Mouse (Mus musculus) liver, embryonic 13.5 days (tissue): ENCODE data around the gene Zfp433. TPM values are rescaled to one million over a fixed set of nuclear protein-coding genes. Genes with fewer than 3 reads are reported as not detected.
"Not testable (repeated sequence)": the region's sequence is repeated elsewhere in the genome, so short reads cannot be mapped to it uniquely, and the experiment has no call there.

ENCODE experiments used
- ATAC-seq: fragments of 200-750 bp; cut with Nextera tagmentation; 2 replicates; pipeline ENCODE4 v1.8.0; 2017; ENCODE audit warnings: low read depth, mild to moderate bottlenecking, moderate number of reproducible peaks, moderate library complexity
- DNase-seq: peaks from one replicate; pipeline ENCODE4 v3.0.0; 2022
- H3K27ac ChIP-seq: fragments of 300-500 bp; sonication (generic); 2 replicates; pipeline ENCODE4 v1.5.1; 2015; ENCODE audit warnings: moderate library complexity, mild to moderate bottlenecking, inconsistent platforms
- H3K27me3 ChIP-seq: fragments of 300-500 bp; sonication (generic); 2 replicates; pipeline ENCODE4 v1.6.1; 2015; ENCODE audit warnings: mild to moderate bottlenecking, inconsistent platforms
- H3K36me3 ChIP-seq: fragments of 300-500 bp; sonication (generic); 2 replicates; pipeline ENCODE4 v1.6.1; 2015; ENCODE audit warnings: mild to moderate bottlenecking, inconsistent platforms
- H3K4me1 ChIP-seq: fragments of 300-500 bp; sonication (generic); replicated peaks from 2 replicates; pipeline ENCODE4 v1.6.1; 2015; ENCODE audit warnings: inconsistent platforms
- H3K4me2 ChIP-seq: fragments of 300-500 bp; sonication (generic); 2 replicates; pipeline ENCODE4 v1.6.1; 2015; ENCODE audit warnings: inconsistent platforms, mild to moderate bottlenecking, moderate library complexity
- H3K4me3 ChIP-seq: fragments of 300-500 bp; sonication (generic); replicated peaks from 2 replicates; pipeline ENCODE4 v1.5.1; 2015; ENCODE audit warnings: mild to moderate bottlenecking, inconsistent platforms
- H3K9ac ChIP-seq: fragments of 300-500 bp; sonication (generic); 2 replicates; pipeline ENCODE4 v1.6.1; 2015; ENCODE audit warnings: mild to moderate bottlenecking, inconsistent platforms
- H3K9me3 ChIP-seq: fragments of 300-500 bp; sonication (generic); replicated peaks from 2 replicates; pipeline ENCODE4 v1.6.1; 2016; ENCODE audit warnings: inconsistent platforms
- WGBS: fragments of 180-500 bp; shearing (Covaris S2); methylation state at CpG from one replicate; pipeline ENCODE4 v1.1.7; 2015; ENCODE audit not compliant: insufficient replicate concordance; 5-methylcytosine and 5-hydroxymethylcytosine counted together
- polyA plus RNA-seq: library from polyadenylated mRNA; unstranded; fragments of >200 nt; fragmentation: Nextera tagmentation; extraction: Ambion mirVana; gene quantifications from 2 replicates; pipeline ENCODE4 v1.2.1, GENCODE M21; 2015

Gene Zfp433
- 4.8 and 5.7 TPM in 2 replicates for polyA plus RNA-seq

GRCm38 (mm10) chr10:81704531-81705301, at the start of gene Zfp433:
Gene Zfp433, plus strand, starts transcription at chr10:81704825.
- not testable (repeated sequence) for H3K4me3 ChIP-seq, H3K9ac ChIP-seq, H3K4me1 ChIP-seq, DNase-seq, H3K27me3 ChIP-seq, H3K36me3 ChIP-seq, H3K27ac ChIP-seq, H3K4me2 ChIP-seq, H3K9me3 ChIP-seq
- WGBS, result no CpG with 5 or more reads among the region's 46 CpGs
- peak; percentile 100 for ATAC-seq

DNA sequence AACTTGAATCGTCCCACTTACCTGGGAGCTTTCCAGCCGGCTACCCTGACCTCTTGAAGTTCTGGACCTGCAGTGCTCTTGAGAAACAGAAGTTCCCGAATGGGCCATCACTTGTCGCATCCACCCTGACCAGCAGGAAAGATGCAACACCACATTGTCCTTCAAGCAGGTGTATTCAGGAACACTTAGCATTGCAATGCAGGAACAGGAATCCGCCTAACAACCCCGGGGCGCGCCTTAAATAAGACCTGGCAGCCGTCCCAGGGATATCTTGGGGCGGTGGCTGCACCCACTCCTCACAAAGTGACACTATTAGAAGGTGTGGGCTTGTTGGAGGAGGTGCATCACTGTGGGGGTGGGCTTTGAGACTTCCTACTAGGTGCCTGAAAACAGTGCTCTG, 49.4 kb upstream of the Zfp433 start:
- Histone ChIP-seq H3K4me2 (no peak overlapping the region), H3K27ac (no peak overlapping the region), H3K4me1 (peaks cover 9% of the 10 kb centered on the region), H3K36me3 (peaks cover 48% of the 10 kb centered on the region), H3K4me3 (no peak overlapping the region), H3K9me3 (peaks cover 6% of the 10 kb centered on the region; the same call in 1 of the 2 replicates), H3K9ac (no peak overlapping the region), H3K27me3 (no peaks in the 10 kb centered on the region)
- WGBS, result 82% methylated on average over 10 of the region's 10 CpGs
- DNase-seq (no peak), ATAC-seq (no peak)

DNA sequence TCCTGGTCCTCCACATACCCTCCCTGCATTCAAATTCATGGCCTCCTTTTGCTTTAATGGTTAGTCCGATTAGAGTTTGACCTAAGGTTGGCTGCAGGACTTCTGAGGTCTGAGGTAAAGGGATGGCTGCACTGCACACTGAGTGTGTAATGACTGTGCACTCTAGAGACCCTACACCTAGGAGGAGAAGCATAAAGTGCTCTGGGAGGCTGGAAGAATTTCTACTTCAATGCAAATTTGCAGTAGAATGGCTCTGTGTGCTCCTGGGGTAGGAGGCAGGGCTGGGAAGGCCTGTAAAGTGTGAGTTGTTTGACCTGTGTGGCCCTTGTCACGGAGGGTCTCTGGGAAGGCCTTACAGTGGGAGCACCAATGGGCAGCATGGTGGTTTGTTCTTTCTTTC, 48.5 kb upstream of the Zfp433 start:
- Histone ChIP-seq H3K9ac (no peak overlapping the region), H3K4me1 (no peaks in the 10 kb centered on the region), H3K27me3 (no peaks in the 10 kb centered on the region), H3K36me3 (peaks cover 52% of the 10 kb centered on the region), H3K9me3 (peaks cover 6% of the 10 kb centered on the region; the same call in 1 of the 2 replicates), H3K4me3 (no peak overlapping the region), H3K4me2 (no peak overlapping the region), H3K27ac (no peak overlapping the region)
- WGBS, result 84% methylated on average over 2 of the region's 2 CpGs
- ATAC-seq (no peak), DNase-seq (no peak)

GRCm38 (mm10) chr10:81687114-81687513, 17.5 kb upstream of the Zfp433 start:
- not testable (repeated sequence) for H3K4me1 ChIP-seq, ATAC-seq, H3K4me3 ChIP-seq, H3K27me3 ChIP-seq, H3K4me2 ChIP-seq, H3K9me3 ChIP-seq, DNase-seq, H3K27ac ChIP-seq, H3K9ac ChIP-seq, H3K36me3 ChIP-seq
- WGBS, result no CpG with 5 or more reads among the region's 18 CpGs

DNA sequence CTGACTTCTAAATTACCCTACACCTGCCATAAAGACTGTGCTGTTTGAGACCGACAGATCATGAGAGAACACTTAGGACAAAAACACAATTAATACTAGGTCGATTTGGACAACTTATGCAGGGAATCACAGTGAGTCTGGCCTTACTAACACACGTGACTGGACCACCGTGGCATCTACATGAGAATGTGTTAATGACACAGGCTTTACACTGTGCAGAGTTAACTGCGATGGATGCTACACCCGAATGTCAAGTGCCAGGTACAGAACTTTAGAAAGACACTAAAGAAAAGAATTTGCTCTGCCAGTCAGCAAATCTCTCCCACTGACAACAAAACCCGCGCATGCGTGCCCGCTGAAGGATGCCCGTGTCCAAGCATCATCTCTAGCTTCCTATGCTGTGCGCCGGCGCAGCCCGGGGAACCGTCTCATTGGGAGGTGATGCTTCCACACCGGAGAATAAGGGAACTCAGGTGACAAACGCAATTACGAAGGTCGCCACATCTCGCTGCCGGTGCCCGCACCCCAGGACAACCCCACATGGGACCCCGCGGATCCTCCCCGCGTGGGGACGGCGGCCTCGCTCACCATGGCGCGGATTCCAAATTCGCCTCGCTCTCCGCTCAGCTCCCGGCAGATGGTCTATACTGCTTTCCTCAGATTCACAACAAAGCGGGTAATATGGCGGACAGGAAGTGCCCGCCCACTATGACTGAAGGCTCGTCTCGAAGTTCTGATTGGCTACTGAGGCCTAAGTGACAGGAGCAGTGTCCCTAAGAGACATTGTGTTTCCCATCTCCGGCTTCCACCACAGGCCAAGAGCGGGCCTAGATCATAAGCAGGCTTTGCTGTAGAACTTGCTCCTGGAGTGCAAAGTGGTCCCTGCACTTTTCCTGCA, 66.1 kb downstream of the Zfp433 start, which contains the start of gene Gm3055:
Gene Gm3055, minus strand, starts transcription at position 656 of the 898 bp plus-strand sequence.
- DNase-seq, H3K4me2 ChIP-seq, H3K27ac ChIP-seq, H3K4me1 ChIP-seq, H3K4me3 ChIP-seq, H3K36me3 ChIP-seq, H3K27me3 ChIP-seq, H3K9ac ChIP-seq, H3K9me3 ChIP-seq: not testable (repeated sequence)
- ATAC-seq, result peak; percentile 88
- WGBS, result no CpG with 5 or more reads among the region's 43 CpGs

GRCm38 (mm10) chr10:81771404-81771777, 66.8 kb downstream of the Zfp433 start:
- H3K27me3 ChIP-seq, H3K4me1 ChIP-seq, ATAC-seq, H3K4me2 ChIP-seq, H3K36me3 ChIP-seq, DNase-seq, H3K9me3 ChIP-seq, H3K27ac ChIP-seq, H3K4me3 ChIP-seq, H3K9ac ChIP-seq: not testable (repeated sequence)
- WGBS, result no CpG with 5 or more reads among the region's 3 CpGs

Other genes with a start within 250 kb of the Zfp433 start
- gene Nfic, start 249.2 kb upstream of the Zfp433 start, polyA plus RNA-seq, result 9.8 and 9.9 TPM in 2 replicates
- 0.13 and 0.15 TPM in 2 replicates for gene Celf5, start 222.1 kb upstream of the Zfp433 start, polyA plus RNA-seq
- 41.5 TPM in 2 replicates for gene Ncln, start 208.4 kb upstream of the Zfp433 start, polyA plus RNA-seq
- 2.3 and 2.4 TPM in 2 replicates for gene S1pr4, start 204.7 kb upstream of the Zfp433 start, polyA plus RNA-seq
- gene Gna15, start 180.6 kb upstream of the Zfp433 start, polyA plus RNA-seq, result 7.2 and 7.5 TPM in 2 replicates
- 20.0 and 21.4 TPM in 2 replicates for gene Gna11, start 159.6 kb upstream of the Zfp433 start, polyA plus RNA-seq
- 201 and 215 TPM in 2 replicates for gene Aes, start 145.3 kb upstream of the Zfp433 start, polyA plus RNA-seq
- 2.3 and 2.7 TPM in 2 replicates for gene Tle2, start 130.3 kb upstream of the Zfp433 start, polyA plus RNA-seq
- 7.3 and 7.6 TPM in 2 replicates for gene Tle6, start 103.8 kb upstream of the Zfp433 start, polyA plus RNA-seq
- gene BC025920, start 98.6 kb upstream of the Zfp433 start, polyA plus RNA-seq, result 0.50 and 0.56 TPM in 2 replicates
- gene Sirt6, start 77.0 kb upstream of the Zfp433 start, polyA plus RNA-seq, result 10.7 and 10.9 TPM in 2 replicates
- gene Ankrd24, start 76.3 kb upstream of the Zfp433 start, polyA plus RNA-seq, result 1.9 and 2.2 TPM in 2 replicates
- 1.7 and 2.6 TPM in 2 replicates for gene Gm10778, start 55.8 kb upstream of the Zfp433 start, polyA plus RNA-seq
- gene Gm3055, start 66.3 kb downstream of the Zfp433 start, polyA plus RNA-seq, result 0.84 and 2.0 TPM in 2 replicates
- 1.1 and 1.4 TPM in 2 replicates for gene Gm4767, start 107.4 kb downstream of the Zfp433 start, polyA plus RNA-seq
- 2.1 and 3.5 TPM in 2 replicates for gene Gm32687, start 159.1 kb downstream of the Zfp433 start, polyA plus RNA-seq
- gene Zfp781, start 225.7 kb downstream of the Zfp433 start, polyA plus RNA-seq, result 0.33 TPM in 1 of 2 replicates, not detected in the other